25 mouse cellular contexts compared by ENCODE assay signal in genomic region chr1:161517355-161517754, GRCm38 (mm10). TPM values are rescaled to one million over a fixed set of nuclear protein-coding genes. Genes with fewer than 3 reads are reported as not detected.
"Had no signal": no experiment of that assay in that cellular context is flagged by ENCODE, and none has a peak within 500 bp of the region (broad histone marks: within the 10 kb centered on the region; RNA-seq: fewer than 3 reads in every experiment).

No protein-coding gene starts in this region.

- H3K4me1 ChIP-seq: limb, embryonic 10.5 days; limb, embryonic 13.5 days; midbrain, embryonic 12.5 days; midbrain, embryonic 15.5 days; neural tube, embryonic 12.5 days; neural tube, embryonic 15.5 days; stomach, embryonic 15.5 days had no signal

- DNase-seq: kidney, adult 9 months; kidney, postnatal 14 days; kidney, postnatal 4 days; layer of hippocampus, adult 9-11 months; liver; liver, postnatal 0 days; lung, embryonic 14.5 days; right cerebral cortex, adult 18-20 months; right cerebral cortex, postnatal 14 days; right cerebral cortex, postnatal 4 days; thymus, postnatal 25 days had no signal

- H3K27ac ChIP-seq: layer of hippocampus, adult 2 months; limb, embryonic 10.5 days; limb, embryonic 13.5 days; liver, embryonic 14.5 days; midbrain, embryonic 12.5 days; midbrain, embryonic 15.5 days; neural tube, embryonic 12.5 days; neural tube, embryonic 15.5 days; stomach, embryonic 15.5 days had no signal

- H3K4me3 ChIP-seq: layer of hippocampus, adult 2 months; limb, embryonic 10.5 days; limb, embryonic 13.5 days; midbrain, embryonic 12.5 days; midbrain, embryonic 15.5 days; neural tube, embryonic 12.5 days; neural tube, embryonic 15.5 days; stomach, embryonic 15.5 days had no signal

- H3K36me3 ChIP-seq: limb, embryonic 10.5 days; limb, embryonic 13.5 days; midbrain, embryonic 12.5 days; midbrain, embryonic 15.5 days; neural tube, embryonic 12.5 days; neural tube, embryonic 15.5 days; stomach, embryonic 15.5 days had no signal

- H3K27me3 ChIP-seq: limb, embryonic 13.5 days; midbrain, embryonic 12.5 days; midbrain, embryonic 15.5 days; neural tube, embryonic 12.5 days; neural tube, embryonic 15.5 days; stomach, embryonic 15.5 days had no signal

RNA-seq across cellular contexts. Expression of gene Tnfsf18, which starts 22.9 kb away (rescaled TPM):
- total RNA-seq: layer of hippocampus, adult 2 months; layer of hippocampus, postnatal 25 days; left cerebral cortex, adult 18-20 months; left cerebral cortex, postnatal 25 days had no signal
- polyA plus RNA-seq: intestine, postnatal 0 days; kidney, embryonic 16.5 days; limb, embryonic 10.5 days; limb, embryonic 13.5 days; liver, embryonic 14.5 days; liver, postnatal 0 days; midbrain, embryonic 15.5 days; neural tube, embryonic 15.5 days had no signal
